Mouse (Mus musculus): ENCODE data around the gene Specc1. TPM values are rescaled to one million over a fixed set of nuclear protein-coding genes. Genes with fewer than 3 reads are reported as not detected.

The Specc1 gene
- polyA plus RNA-seq, 1 experiment from 2014 or later = 15.3 TPM

GRCm38 (mm10) chr11:62259214-62259613 lies 302.7 kb downstream of the Specc1 start:
- Histone ChIP-seq H3K9me3 (no peaks in the 10 kb centered on the region), H3K27me3 (replicated peaks; ENCODE audit: low read depth, poor library complexity, severe bottlenecking) (no peaks in the 10 kb centered on the region), H3K4me1 (peaks cover 44% of the 10 kb centered on the region), H3K27ac (replicated peaks) (peak overlapping the region; percentile 70), H3K4me3 (no peak overlapping the region), H3K36me3 (replicated peaks) (no peaks in the 10 kb centered on the region)
- 47% methylated on average over 5 of the region's 5 CpGs for WGBS
- DNase-seq (ENCODE audit: low spot score) = no peak

DNA sequence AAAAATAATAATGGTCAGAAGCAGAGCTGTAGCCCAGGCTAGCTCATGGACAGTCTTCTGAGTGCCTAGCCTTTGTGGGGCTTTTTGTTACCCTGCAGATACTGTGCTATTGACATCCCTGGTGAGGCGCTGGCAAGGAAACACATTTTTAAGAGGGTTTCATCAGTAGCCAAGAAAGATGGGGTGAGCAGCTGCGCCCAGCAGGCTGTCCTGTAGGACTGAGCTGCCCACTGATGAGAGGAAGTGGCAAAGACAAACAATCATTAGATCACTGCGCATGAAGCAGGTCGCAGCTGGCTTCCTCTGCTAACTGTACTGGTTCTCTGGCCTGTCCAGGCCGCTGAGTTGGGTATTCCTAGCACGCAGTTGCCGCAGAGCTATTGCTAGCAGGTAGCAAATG lies 307.0 kb downstream of the Specc1 start:
- peaks cover 53% of the 10 kb centered on the region for H3K4me1 ChIP-seq
- no peak overlapping the region for H3K4me3 ChIP-seq
- no peaks in the 10 kb centered on the region for H3K27me3 ChIP-seq (replicated peaks; ENCODE audit: low read depth, poor library complexity, severe bottlenecking)
- H3K36me3 ChIP-seq (replicated peaks) = peaks cover 7% of the 10 kb centered on the region
- no peaks in the 10 kb centered on the region for H3K9me3 ChIP-seq
- no peak for DNase-seq (ENCODE audit: low spot score)
- H3K27ac ChIP-seq (replicated peaks) = no peak overlapping the region
- WGBS = 86% methylated on average over 7 of the region's 7 CpGs

DNA sequence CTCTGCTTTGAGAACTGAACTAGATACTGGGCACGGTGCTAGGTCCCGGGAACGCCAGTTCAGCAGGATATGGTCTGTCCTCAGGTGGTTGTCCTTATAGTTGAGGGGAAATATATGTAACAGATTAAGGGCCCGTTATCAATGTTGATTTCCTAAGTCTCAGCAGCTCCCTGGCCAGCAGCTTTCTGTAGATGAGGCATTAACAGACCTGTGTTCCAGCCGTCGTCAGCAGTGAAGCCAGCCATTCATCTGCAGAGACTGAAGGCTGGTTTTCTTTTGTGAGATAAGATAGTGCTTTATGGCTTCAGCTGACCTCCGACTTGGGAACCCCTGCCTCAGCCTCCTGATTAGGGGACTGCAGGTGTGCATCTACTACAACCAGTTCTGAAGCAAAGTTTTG lies 307.5 kb downstream of the Specc1 start:
- WGBS = 81% methylated on average over 7 of the region's 7 CpGs
- H3K27me3 ChIP-seq (replicated peaks; ENCODE audit: low read depth, poor library complexity, severe bottlenecking) = no peaks in the 10 kb centered on the region
- H3K36me3 ChIP-seq (replicated peaks) = peaks cover 9% of the 10 kb centered on the region
- peaks cover 53% of the 10 kb centered on the region for H3K4me1 ChIP-seq
- H3K9me3 ChIP-seq = no peaks in the 10 kb centered on the region
- H3K27ac ChIP-seq (replicated peaks) = no peak overlapping the region
- DNase-seq (ENCODE audit: low spot score) = no peak
- H3K4me3 ChIP-seq = no peak overlapping the region

- no peak overlapping the region for H3K4me3 ChIP-seq
- DNase-seq (ENCODE audit: low spot score) = no peak
- peaks cover 9% of the 10 kb centered on the region for H3K36me3 ChIP-seq (replicated peaks)
- 86% methylated on average over 7 of the region's 7 CpGs for WGBS
- H3K9me3 ChIP-seq = no peaks in the 10 kb centered on the region
- peaks cover 52% of the 10 kb centered on the region for H3K4me1 ChIP-seq
- no peaks in the 10 kb centered on the region for H3K27me3 ChIP-seq (replicated peaks; ENCODE audit: low read depth, poor library complexity, severe bottlenecking)
- H3K27ac ChIP-seq (replicated peaks) = no peak overlapping the region
These were observed 309.1 kb downstream of the Specc1 start for GRCm38 (mm10) chr11:62265642-62266041.

GRCm38 (mm10) chr11:62266466-62267214 lies 310.1 kb downstream of the Specc1 start:
- Histone ChIP-seq H3K4me3 (no peak overlapping the region), H3K9me3 (no peaks in the 10 kb centered on the region), H3K4me1 (peaks cover 53% of the 10 kb centered on the region), H3K27me3 (replicated peaks; ENCODE audit: low read depth, poor library complexity, severe bottlenecking) (no peaks in the 10 kb centered on the region), H3K36me3 (replicated peaks) (peaks cover 9% of the 10 kb centered on the region), H3K27ac (replicated peaks) (no peak overlapping the region; the same call in 1 of the 2 replicates)
- 60% methylated on average over 17 of the region's 17 CpGs for WGBS
- no peak for DNase-seq (ENCODE audit: low spot score)

DNA sequence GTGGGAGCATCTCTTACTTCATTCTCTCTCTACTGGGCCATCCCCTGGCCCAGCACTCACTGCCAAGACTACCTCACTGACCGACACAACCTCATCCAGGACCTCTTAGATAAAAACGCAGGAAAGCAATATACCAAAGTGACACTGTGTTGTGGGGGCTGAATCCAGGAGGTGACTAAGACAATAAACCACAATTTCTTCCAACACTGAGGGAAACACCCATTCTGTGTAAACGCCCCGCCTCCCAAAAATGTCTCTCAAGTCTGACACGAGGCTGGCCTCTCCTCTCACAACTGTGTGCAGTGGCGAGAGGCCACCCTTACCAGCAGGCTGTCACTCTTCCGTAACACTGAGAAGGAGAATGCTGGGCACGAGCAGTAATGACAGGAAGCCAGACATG lies 311.8 kb downstream of the Specc1 start:
- Histone ChIP-seq H3K27me3 (replicated peaks; ENCODE audit: low read depth, poor library complexity, severe bottlenecking) (no peaks in the 10 kb centered on the region), H3K27ac (replicated peaks) (no peak overlapping the region), H3K4me3 (no peak overlapping the region), H3K4me1 (peaks cover 53% of the 10 kb centered on the region), H3K9me3 (no peaks in the 10 kb centered on the region), H3K36me3 (replicated peaks) (peaks cover 9% of the 10 kb centered on the region)
- 71% methylated on average over 8 of the region's 8 CpGs for WGBS
- no peak for DNase-seq (ENCODE audit: low spot score)

GRCm38 (mm10) chr11:62269097-62269496 lies 312.5 kb downstream of the Specc1 start:
- peak; percentile 41 for DNase-seq (ENCODE audit: low spot score)
- no peak overlapping the region for H3K27ac ChIP-seq (replicated peaks)
- 64% methylated on average over 12 of the region's 12 CpGs for WGBS
- H3K4me1 ChIP-seq = peaks cover 53% of the 10 kb centered on the region
- H3K9me3 ChIP-seq = no peaks in the 10 kb centered on the region
- H3K4me3 ChIP-seq = no peak overlapping the region
- H3K36me3 ChIP-seq (replicated peaks) = peaks cover 9% of the 10 kb centered on the region
- H3K27me3 ChIP-seq (replicated peaks; ENCODE audit: low read depth, poor library complexity, severe bottlenecking) = no peaks in the 10 kb centered on the region

DNA sequence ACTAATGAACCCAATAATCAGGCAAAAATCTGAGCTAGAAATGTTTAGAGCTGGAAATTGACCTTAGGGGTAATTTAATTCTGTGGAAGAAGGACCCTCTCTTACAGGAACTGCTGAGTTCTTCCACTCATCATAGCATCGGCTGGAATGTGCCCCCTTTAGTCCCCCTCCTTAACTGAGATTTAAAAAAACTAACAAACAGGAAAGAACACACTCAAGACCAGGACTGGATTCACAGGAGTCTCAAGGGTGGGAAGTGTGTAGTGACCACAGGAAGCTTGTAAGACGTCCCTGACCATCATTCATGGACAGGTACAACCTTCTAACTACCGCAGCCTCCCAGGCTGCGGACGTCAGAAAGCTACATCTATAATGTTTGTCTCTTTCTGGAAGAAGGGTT lies 314.3 kb downstream of the Specc1 start:
- H3K4me1 ChIP-seq = peaks cover 49% of the 10 kb centered on the region
- WGBS = 48% methylated on average over 5 of the region's 5 CpGs
- no peaks in the 10 kb centered on the region for H3K27me3 ChIP-seq (replicated peaks; ENCODE audit: low read depth, poor library complexity, severe bottlenecking)
- H3K27ac ChIP-seq (replicated peaks) = no peak overlapping the region
- no peak overlapping the region for H3K4me3 ChIP-seq
- peaks cover 9% of the 10 kb centered on the region; the same call in 1 of the 2 replicates for H3K36me3 ChIP-seq (replicated peaks)
- no peak for DNase-seq (ENCODE audit: low spot score)
- no peaks in the 10 kb centered on the region for H3K9me3 ChIP-seq

Other genes with a start within 250 kb of the Specc1 start
- 0.14 TPM in 1 of 2 replicates, not detected in the other for gene Slc5a10, start 235.9 kb upstream of the Specc1 start, polyA plus RNA-seq (2016; fragmentation: Nextera tagmentation; extraction: Ambion mirVana)
- gene Prpsap2, start 194.7 kb upstream of the Specc1 start, polyA plus RNA-seq (2016; fragmentation: Nextera tagmentation; extraction: Ambion mirVana) = 34.9 and 37.4 TPM in 2 replicates
- gene Ulk2, start 101.7 kb upstream of the Specc1 start, polyA plus RNA-seq (2016; fragmentation: Nextera tagmentation; extraction: Ambion mirVana) = 11.5 and 12.6 TPM in 2 replicates
- 18.6 and 19.1 TPM in 2 replicates for gene Akap10, start 26.5 kb upstream of the Specc1 start, polyA plus RNA-seq (2016; fragmentation: Nextera tagmentation; extraction: Ambion mirVana)